25 mouse cellular contexts compared by ENCODE assay signal in genomic region chr15:85154091-85154490, GRCm38 (mm10). TPM values are rescaled to one million over a fixed set of nuclear protein-coding genes. Genes with fewer than 3 reads are reported as not detected.
"Had no signal": no experiment of that assay in that cellular context is flagged by ENCODE, and none has a peak within 500 bp of the region (broad histone marks: within the 10 kb centered on the region; RNA-seq: fewer than 3 reads in every experiment).

No protein-coding gene starts in this region.

- H3K4me3 ChIP-seq: forebrain, embryonic 15.5 days; heart, adult 2 months; heart, embryonic 13.5 days; heart, embryonic 15.5 days; hindbrain, embryonic 13.5 days; hindbrain, embryonic 15.5 days; limb, embryonic 13.5 days; limb, embryonic 15.5 days; liver, embryonic 12.5 days had no signal

- H3K4me1 ChIP-seq: forebrain, embryonic 15.5 days; hindbrain, embryonic 13.5 days; liver, embryonic 12.5 days had no signal

- H3K4me2 ChIP-seq: forebrain, embryonic 15.5 days; heart, embryonic 11.5 days; heart, embryonic 13.5 days; heart, embryonic 15.5 days; hindbrain, embryonic 13.5 days; hindbrain, embryonic 15.5 days; limb, embryonic 13.5 days; limb, embryonic 15.5 days; liver, embryonic 12.5 days had no signal

- H3K9me3 ChIP-seq: forebrain, embryonic 15.5 days; heart, embryonic 13.5 days; heart, embryonic 15.5 days; hindbrain, embryonic 13.5 days; hindbrain, embryonic 15.5 days; limb, embryonic 13.5 days; limb, embryonic 15.5 days; liver, embryonic 12.5 days had no signal

- ATAC-seq: forebrain, embryonic 15.5 days; forebrain, postnatal 0 days; hindbrain, postnatal 0 days; liver, embryonic 12.5 days had no signal

- H3K36me3 ChIP-seq: forebrain, embryonic 15.5 days; heart, embryonic 13.5 days; heart, embryonic 15.5 days; hindbrain, embryonic 13.5 days; hindbrain, embryonic 15.5 days; limb, embryonic 13.5 days; limb, embryonic 15.5 days; liver, embryonic 12.5 days had no signal

- H3K9ac ChIP-seq: forebrain, embryonic 15.5 days; forebrain, postnatal 0 days; heart, embryonic 13.5 days; heart, embryonic 15.5 days; hindbrain, embryonic 13.5 days; hindbrain, embryonic 15.5 days; limb, embryonic 13.5 days; limb, embryonic 15.5 days; liver, embryonic 12.5 days; liver, embryonic 14.5 days had no signal

- H3K27me3 ChIP-seq: forebrain, embryonic 15.5 days; hindbrain, embryonic 13.5 days; hindbrain, embryonic 15.5 days; limb, embryonic 13.5 days; limb, embryonic 15.5 days had no signal

- DNase-seq: forebrain, postnatal 0 days; gastrocnemius, postnatal 14 days; gastrocnemius, postnatal 36 days; heart, adult 11 months; heart, adult 2 months; heart, postnatal 14 days; heart, postnatal 36 days; layer of hippocampus, adult 9-11 months; layer of hippocampus, postnatal 36 days; left cerebral cortex, postnatal 4 days; lung, adult 18-20 months had no signal

- H3K27ac ChIP-seq: forebrain, embryonic 15.5 days; heart, adult 2 months; heart, embryonic 13.5 days; heart, embryonic 15.5 days; hindbrain, embryonic 13.5 days; hindbrain, embryonic 15.5 days; hindbrain, postnatal 0 days; limb, embryonic 13.5 days; limb, embryonic 15.5 days; liver, embryonic 12.5 days; liver, embryonic 14.5 days had no signal

RNA-seq across cellular contexts. Expression of gene Ribc2, which starts 22.2 kb away (rescaled TPM):
- polyA plus RNA-seq: large intestine, adult 2 months; liver, embryonic 12.5 days; liver, embryonic 14.5 days; liver, embryonic 16.5 days had no signal

RNA-seq across cellular contexts. Expression of gene Smc1b, which starts 22.3 kb away (rescaled TPM):
- polyA plus RNA-seq: gonadal fat pad, adult 2 months; heart, adult 2 months had no signal
